Mouse (Mus musculus) stomach, postnatal 0 days (tissue): ENCODE data around the gene Ankrd44. TPM values are rescaled to one million over a fixed set of nuclear protein-coding genes. Genes with fewer than 3 reads are reported as not detected.
A peak's percentile ranks its signal among the peaks of the same experiment; 100 is the strongest.

Experiments used
- ATAC-seq: fragments of 200-750 bp; cut with Nextera tagmentation; 2 replicates; pipeline ENCODE4 v1.8.0; 2017; ENCODE audit not compliant: low FRiP score, low TSS enrichment
- DNase-seq: peaks from one replicate; pipeline ENCODE4 v3.0.0-alpha.2; 2016; ENCODE audit warnings: low spot score
- H3K27ac ChIP-seq: fragments of 300-500 bp; sonication (generic); replicated peaks from 2 replicates; pipeline ENCODE4 v1.5.1; 2014; ENCODE audit warnings: mild to moderate bottlenecking, control low read depth
- H3K27me3 ChIP-seq: fragments of 300-500 bp; sonication (generic); 2 replicates; pipeline ENCODE4 v1.6.1; 2014; ENCODE audit warnings: low read length; ENCODE audit not compliant: control insufficient read depth, insufficient read depth
- H3K36me3 ChIP-seq: fragments of 300-500 bp; sonication (generic); 2 replicates; pipeline ENCODE4 v1.6.1; 2014; ENCODE audit warnings: low read length, mixed read lengths; ENCODE audit not compliant: control insufficient read depth, insufficient read depth
- H3K4me1 ChIP-seq: fragments of 300-500 bp; sonication (generic); replicated peaks from 2 replicates; pipeline ENCODE4 v1.6.1; 2014; ENCODE audit warnings: antibody characterized with exemption; ENCODE audit not compliant: control insufficient read depth, insufficient read depth
- H3K4me2 ChIP-seq: fragments of 300-500 bp; sonication (generic); replicated peaks from 2 replicates; pipeline ENCODE4 v1.6.1; 2014; ENCODE audit warnings: low read depth, mild to moderate bottlenecking, control low read depth, moderate library complexity
- H3K4me3 ChIP-seq: fragments of 300-500 bp; sonication (generic); 2 replicates; pipeline ENCODE4 v1.5.1; 2014; ENCODE audit warnings: low read depth, low read length, control low read depth
- H3K9ac ChIP-seq: fragments of 300-500 bp; sonication (generic); 2 replicates; pipeline ENCODE4 v1.6.1; 2014; ENCODE audit warnings: mild to moderate bottlenecking, low read length, control low read depth, mixed read lengths
- H3K9me3 ChIP-seq: fragments of 300-500 bp; sonication (generic); 2 replicates; pipeline ENCODE4 v1.6.1; 2016; ENCODE audit warnings: low read length; ENCODE audit not compliant: control insufficient read depth
- CTCF ChIP-seq: IDR thresholded peaks from 2 replicates; pipeline ENCODE4 v1.5.1; 2016; ENCODE audit warnings: antibody characterized with exemption, low read depth, mild to moderate bottlenecking, moderate library complexity
- EP300 ChIP-seq: optimal IDR thresholded peaks from 2 replicates; pipeline ENCODE3; 2016; ENCODE audit warnings: antibody characterized with exemption
- WGBS: fragments of 180-500 bp; shearing (Covaris S2); extraction: QIAGEN DNeasy Blood & Tissue Kit; methylation state at CpG from one replicate; pipeline ENCODE4 v1.1.7; 2014; 5-methylcytosine and 5-hydroxymethylcytosine counted together
- polyA plus RNA-seq: library from polyadenylated mRNA; unstranded; fragments of >200 nt; fragmentation: Nextera tagmentation; extraction: Ambion mirVana; gene quantifications from 2 replicates; pipeline ENCODE4 v1.2.1, GENCODE M21; 2015

Ankrd44 gene
- polyA plus RNA-seq, 1 experiment from 2014 or later = 7.8 TPM

- peak; percentile 41 for DNase-seq
- Histone ChIP-seq H3K27me3 (no peaks in the 10 kb centered on the region), H3K27ac (no peak overlapping the region), H3K9ac (no peak overlapping the region), H3K4me2 (no peak overlapping the region), H3K4me3 (no peak overlapping the region), H3K4me1 (no peaks in the 10 kb centered on the region; the same call in 1 of the 2 replicates), H3K36me3 (no peaks in the 10 kb centered on the region), H3K9me3 (no peaks in the 10 kb centered on the region)
- peak; percentile 71 for ATAC-seq
- no peak for TF ChIP-seq EP300
- TF ChIP-seq CTCF = no peak
- 35% methylated on average over 11 of the region's 12 CpGs for WGBS
Measured at GRCm38 (mm10) chr1:54896109-54897085, 29.8 kb downstream of the Ankrd44 start.

- no peaks in the 10 kb centered on the region for H3K9me3 ChIP-seq
- H3K9ac ChIP-seq = no peak overlapping the region
- DNase-seq (no peak), ATAC-seq (no peak)
- 46% methylated on average over 5 of the region's 5 CpGs for WGBS
- no peak overlapping the region for H3K27ac ChIP-seq
- no peak overlapping the region for H3K4me2 ChIP-seq
- H3K36me3 ChIP-seq = no peaks in the 10 kb centered on the region
- no peaks in the 10 kb centered on the region for H3K27me3 ChIP-seq
- TF ChIP-seq EP300 (no peak), CTCF (no peak)
- no peak overlapping the region for H3K4me3 ChIP-seq
- no peaks in the 10 kb centered on the region for H3K4me1 ChIP-seq
Measured at GRCm38 (mm10) chr1:54888449-54888848, 37.7 kb downstream of the Ankrd44 start.

- DNase-seq (no peak), ATAC-seq (no peak)
- Histone ChIP-seq H3K9ac (no peak overlapping the region), H3K4me3 (no peak overlapping the region), H3K27ac (no peak overlapping the region), H3K9me3 (no peaks in the 10 kb centered on the region), H3K27me3 (no peaks in the 10 kb centered on the region), H3K36me3 (no peaks in the 10 kb centered on the region), H3K4me2 (no peak overlapping the region), H3K4me1 (no peaks in the 10 kb centered on the region)
- TF ChIP-seq CTCF = no peak
- no peak for TF ChIP-seq EP300
- 48% methylated on average over 3 of the region's 3 CpGs for WGBS
Measured at GRCm38 (mm10) chr1:54887873-54888272, 38.3 kb downstream of the Ankrd44 start.

- Histone ChIP-seq H3K36me3 (no peaks in the 10 kb centered on the region), H3K9ac (no peak overlapping the region), H3K4me3 (no peak overlapping the region), H3K4me2 (no peak overlapping the region), H3K27me3 (no peaks in the 10 kb centered on the region), H3K9me3 (no peaks in the 10 kb centered on the region), H3K4me1 (no peaks in the 10 kb centered on the region), H3K27ac (no peak overlapping the region)
- 81% methylated on average over 2 of the region's 2 CpGs for WGBS
- DNase-seq (no peak), ATAC-seq (no peak)
- TF ChIP-seq CTCF (no peak), EP300 (no peak)
Measured at GRCm38 (mm10) chr1:54882856-54883467, 43.2 kb downstream of the Ankrd44 start.

DNA sequence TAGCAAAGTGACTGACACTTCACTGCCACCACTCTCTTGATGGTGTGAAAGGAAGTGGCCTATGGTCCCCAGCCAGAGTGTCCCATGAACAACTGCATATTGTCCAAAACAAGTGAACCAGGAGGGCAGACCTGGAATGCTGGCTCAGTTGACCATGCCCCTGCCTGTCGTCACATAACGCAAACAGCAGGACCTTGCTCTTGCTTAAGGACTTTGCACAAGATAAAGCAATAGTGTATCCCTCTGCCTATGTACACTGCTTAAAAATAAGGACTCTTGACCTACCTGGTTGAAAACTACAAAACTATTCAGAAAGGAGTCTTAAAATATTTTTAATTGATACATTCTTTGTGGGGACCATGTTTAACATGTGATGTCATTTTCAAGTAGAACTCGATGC, 44.7 kb downstream of the Ankrd44 start:
- no peaks in the 10 kb centered on the region for H3K36me3 ChIP-seq
- no peak for TF ChIP-seq EP300
- TF ChIP-seq CTCF = no peak
- no peak overlapping the region for H3K27ac ChIP-seq
- no peak overlapping the region for H3K4me3 ChIP-seq
- DNase-seq (no peak), ATAC-seq (no peak)
- H3K27me3 ChIP-seq = no peaks in the 10 kb centered on the region
- 75% methylated on average over 3 of the region's 3 CpGs for WGBS
- H3K9me3 ChIP-seq = no peaks in the 10 kb centered on the region
- H3K4me2 ChIP-seq = no peak overlapping the region
- no peaks in the 10 kb centered on the region for H3K4me1 ChIP-seq
- no peak overlapping the region for H3K9ac ChIP-seq
